Mouse (Mus musculus) frontal cortex, adult 2 months (tissue): ENCODE measurements around the gene Sirt3. TPM values are rescaled to one million over a fixed set of nuclear protein-coding genes. Genes with fewer than 3 reads are reported as not detected.
A peak's percentile ranks its signal among the peaks of the same experiment; 100 is the strongest.

Source experiments
- DNase-seq, 2 experiments: peaks; one replicate each; pipeline ENCODE4 v3.0.0; 2022; ENCODE audit warnings: low spot score in 1 of 2; ENCODE audit errors: extremely low spot score in 1 of 2
- polyA plus RNA-seq: library from polyadenylated mRNA; depleted of rRNA; stranded (reverse); fragments of >200 nt; gene quantifications from 2 replicates; pipeline ENCODE4 v1.2.3, GENCODE M21; 2012; rRNA removed

Sirt3 gene
- polyA plus RNA-seq, 1 experiment = 137 TPM

DNA sequence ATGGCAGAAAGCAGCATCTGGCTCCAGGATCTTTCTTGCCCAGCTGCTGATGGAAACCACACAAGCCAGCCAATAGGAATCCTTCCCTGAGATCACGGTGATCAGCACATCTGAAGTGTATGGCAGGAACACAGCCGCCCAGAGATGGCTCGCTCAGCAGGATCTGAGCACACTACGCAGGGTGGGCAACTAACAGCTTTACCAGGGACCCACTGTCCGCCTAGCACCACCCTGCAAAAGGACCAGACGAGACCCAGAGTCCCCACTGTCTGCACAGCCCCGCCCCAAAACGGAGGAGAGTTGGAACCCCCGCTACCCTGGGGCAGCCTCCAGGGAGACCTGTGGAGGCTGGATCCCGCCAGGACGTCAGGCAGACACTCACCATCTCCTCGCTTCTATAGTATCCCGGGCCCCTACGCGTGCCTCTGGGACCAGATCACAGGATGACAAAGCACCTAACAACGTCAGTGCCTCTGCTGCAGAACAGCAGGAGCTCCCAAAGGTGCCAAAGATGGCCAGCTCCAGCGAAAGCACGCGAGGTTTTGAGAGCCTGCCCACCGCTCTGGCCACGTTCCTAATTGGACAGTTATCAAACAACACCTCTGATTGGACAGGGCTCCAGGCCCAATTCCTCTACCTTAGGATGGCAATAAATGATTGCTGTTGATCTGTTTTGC is 60.3 kb downstream of the Sirt3 start, which contains the start of gene Zfp941:
Zfp941 (minus strand) TSS at position 526 of the 677 bp plus-strand sequence.
- peak; percentile 61 to 76 for DNase-seq

DNA sequence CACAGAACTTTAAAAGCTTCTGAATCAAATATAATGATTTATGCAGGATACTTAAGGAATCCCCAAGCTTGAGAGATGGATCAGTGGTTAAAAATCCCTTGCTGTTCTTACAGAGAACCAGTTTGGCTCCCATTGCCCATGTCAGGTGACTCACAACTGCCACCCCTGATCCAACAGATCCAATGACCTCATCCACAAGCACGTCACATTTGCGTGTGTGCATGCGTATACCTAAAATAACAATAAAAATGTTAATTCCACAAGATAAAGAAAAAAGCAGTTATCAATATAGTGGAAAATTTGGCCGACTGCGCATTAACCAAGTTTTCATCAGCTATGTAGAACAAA is 60.8 kb downstream of the Sirt3 start:
- DNase-seq = no peak

DNA sequence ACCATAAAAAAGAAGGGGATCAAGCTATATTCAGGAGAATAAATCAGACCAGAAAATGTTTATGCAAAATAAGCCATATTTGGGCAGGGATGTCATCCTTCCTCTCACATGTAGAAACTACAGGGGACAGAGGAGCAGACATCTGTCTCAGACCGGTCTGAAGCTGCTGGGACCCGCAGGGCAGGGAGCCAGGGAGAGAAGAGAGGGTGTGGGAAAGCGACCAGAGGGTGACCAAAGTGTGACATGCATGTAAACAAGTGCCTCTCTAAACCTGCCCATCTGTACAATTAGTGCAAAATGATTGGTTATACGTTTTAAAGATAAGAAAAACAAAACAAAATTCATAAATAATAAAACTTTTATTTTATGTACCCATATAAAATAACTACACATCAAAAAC is 61.9 kb downstream of the Sirt3 start:
- DNase-seq = no peak

Other genes starting within 250 kb of the Sirt3 start
- 0.19 TPM in 1 of 2 replicates, not detected in the other for gene Olfr53, start 235.9 kb downstream of the Sirt3 start, polyA plus RNA-seq
- gene Olfr539, start 222.4 kb downstream of the Sirt3 start, polyA plus RNA-seq = 0.04 and 0.21 TPM in 2 replicates
- gene Olfr45, start 200.4 kb downstream of the Sirt3 start, polyA plus RNA-seq = 0.06 TPM in 1 of 2 replicates, not detected in the other
- gene Olfr541, start 185.0 kb downstream of the Sirt3 start, polyA plus RNA-seq = 0.08 TPM in 1 of 2 replicates, not detected in the other
- 0.32 and 0.95 TPM in 2 replicates for gene Cyp2e1, start 118.6 kb downstream of the Sirt3 start, polyA plus RNA-seq
- 0.50 and 0.66 TPM in 2 replicates for gene Syce1, start 94.5 kb downstream of the Sirt3 start, polyA plus RNA-seq
- gene Zfp941, start 60.1 kb downstream of the Sirt3 start, polyA plus RNA-seq = 18.5 and 22.4 TPM in 2 replicates
- gene Urah, start 47.3 kb downstream of the Sirt3 start, polyA plus RNA-seq = 0.78 and 1.4 TPM in 2 replicates
- 1.4 and 6.3 TPM in 2 replicates for gene Scgb1c1, start 36.8 kb downstream of the Sirt3 start, polyA plus RNA-seq
- 0.26 and 0.36 TPM in 2 replicates for gene Odf3, start 34.5 kb downstream of the Sirt3 start, polyA plus RNA-seq
- gene Gm45785, start 26.0 kb downstream of the Sirt3 start, polyA plus RNA-seq = 0.13 and 0.16 TPM in 2 replicates
- gene Ric8a, start 25.4 kb downstream of the Sirt3 start, polyA plus RNA-seq = 68.7 and 84.4 TPM in 2 replicates
- gene Bet1l, start 24.7 kb downstream of the Sirt3 start, polyA plus RNA-seq = 31.9 and 32.3 TPM in 2 replicates
- 92.8 and 99.7 TPM in 2 replicates for gene Psmd13, start 341 bp downstream of the Sirt3 start, polyA plus RNA-seq
- gene Cox8b, start 18.1 kb upstream of the Sirt3 start, polyA plus RNA-seq = 0.57 and 0.76 TPM in 2 replicates
- 0.17 and 0.18 TPM in 2 replicates for gene Nlrp6, start 38.6 kb upstream of the Sirt3 start, polyA plus RNA-seq
- 6.9 and 7.1 TPM in 2 replicates for gene Pgghg, start 59.1 kb upstream of the Sirt3 start, polyA plus RNA-seq
- 0.15 TPM in 1 of 2 replicates, not detected in the other for gene Ifitm5, start 68.0 kb upstream of the Sirt3 start, polyA plus RNA-seq
- not detected in 2 replicates for gene Gm45717, start 73.6 kb upstream of the Sirt3 start, polyA plus RNA-seq
- gene Ifitm2, start 73.7 kb upstream of the Sirt3 start, polyA plus RNA-seq = 46.6 and 48.9 TPM in 2 replicates
- gene Ifitm1, start 84.9 kb upstream of the Sirt3 start, polyA plus RNA-seq = 28.8 and 33.2 TPM in 2 replicates
- 72.6 and 82.1 TPM in 2 replicates for gene Ifitm3, start 128.5 kb upstream of the Sirt3 start, polyA plus RNA-seq
- 0.86 and 1.0 TPM in 2 replicates for gene Ifitm6, start 135.6 kb upstream of the Sirt3 start, polyA plus RNA-seq
- not detected in 2 replicates for gene Gm17387, start 146.8 kb upstream of the Sirt3 start, polyA plus RNA-seq
- 99.1 and 103 TPM in 2 replicates for gene B4galnt4, start 178.8 kb upstream of the Sirt3 start, polyA plus RNA-seq
- gene Pkp3, start 195.9 kb upstream of the Sirt3 start, polyA plus RNA-seq = 0.11 and 0.22 TPM in 2 replicates
- gene Sigirr, start 218.3 kb upstream of the Sirt3 start, polyA plus RNA-seq = 3.7 and 4.0 TPM in 2 replicates
- 0.08 and 0.10 TPM in 2 replicates for gene Ano9, start 235.5 kb upstream of the Sirt3 start, polyA plus RNA-seq
- gene Ptdss2, start 240.1 kb upstream of the Sirt3 start, polyA plus RNA-seq = 52.1 and 62.4 TPM in 2 replicates